Mouse (Mus musculus) layer of hippocampus, adult 18-20 months (tissue): ENCODE results near the gene Ppp1r14a. TPM values are rescaled to one million over a fixed set of nuclear protein-coding genes. Genes with fewer than 3 reads are reported as not detected.

Experiments
- DNase-seq, 2 experiments: peaks; one replicate each; pipeline ENCODE4 v3.0.0; 2022; ENCODE audit warnings: low spot score in 2 of 2
- total RNA-seq, 2 experiments: library from RNA; stranded (reverse); gene quantifications; 2 replicates each; pipeline ENCODE4 v1.2.3; 2021

Ppp1r14a gene
- total RNA-seq, 2 experiments from 2014 or later = 28.1 to 31.3 TPM

DNA sequence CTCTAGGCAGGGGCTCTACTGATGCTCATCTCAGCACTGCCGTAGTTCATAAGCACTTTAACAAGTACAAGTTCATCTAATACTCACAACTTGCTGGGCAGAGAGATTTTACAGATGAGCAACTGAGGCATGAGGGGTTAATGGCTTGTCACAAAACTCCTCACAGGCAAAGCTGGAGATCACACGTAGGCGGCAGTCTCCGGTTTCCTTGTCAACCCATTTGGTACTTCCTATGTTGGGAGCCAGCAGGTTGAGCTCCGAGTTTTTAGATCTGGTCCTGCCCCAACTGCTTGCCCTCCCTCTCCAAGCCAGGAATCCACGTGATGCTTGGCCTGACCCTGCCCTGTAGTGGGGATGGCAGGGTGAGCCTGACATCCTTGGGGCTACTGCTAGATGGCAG lies 38.0 kb downstream of the Ppp1r14a start:
- DNase-seq = peak in 1 of 2 experiments; percentile 57

DNA sequence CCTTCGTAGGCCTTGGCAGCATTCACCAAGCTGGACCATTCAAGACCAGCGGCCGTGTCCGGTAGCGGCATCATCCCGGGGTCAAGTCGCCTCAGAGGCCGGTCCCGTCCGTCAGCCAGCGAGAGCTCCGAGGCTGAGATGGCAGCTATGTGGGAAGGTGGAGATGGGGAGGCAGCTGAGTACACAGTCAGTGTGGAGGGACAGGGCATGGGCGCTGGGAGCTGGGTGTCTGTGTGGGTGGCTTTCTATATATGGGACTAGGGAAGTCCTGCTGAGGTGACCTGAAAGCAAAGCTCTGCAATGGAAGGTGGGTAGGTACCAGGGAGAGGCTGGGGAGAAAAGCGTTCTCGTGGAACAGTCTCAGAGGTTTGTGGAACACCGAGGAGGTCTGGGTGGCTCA lies 39.9 kb downstream of the Ppp1r14a start:
- no peak for DNase-seq

DNA sequence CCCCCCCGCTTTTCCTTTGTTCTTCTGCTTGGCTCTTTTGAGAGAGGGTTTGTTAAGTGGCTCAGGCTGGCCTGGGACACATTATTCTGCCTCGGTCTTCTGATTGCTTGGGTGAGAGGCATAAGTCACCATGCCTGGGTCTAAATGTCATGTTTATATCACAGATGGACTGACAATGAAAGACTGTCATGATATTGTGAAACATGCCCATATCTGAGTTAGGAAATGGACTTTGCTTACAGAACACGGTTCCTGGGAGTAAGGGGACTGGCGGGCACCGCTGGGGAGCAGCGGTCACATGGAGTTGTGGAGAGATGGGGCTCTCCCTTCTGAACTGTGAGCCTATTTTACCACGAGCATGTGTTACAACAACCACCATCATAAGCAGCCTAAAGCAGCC lies 45.0 kb downstream of the Ppp1r14a start:
- no peak for DNase-seq

DNA sequence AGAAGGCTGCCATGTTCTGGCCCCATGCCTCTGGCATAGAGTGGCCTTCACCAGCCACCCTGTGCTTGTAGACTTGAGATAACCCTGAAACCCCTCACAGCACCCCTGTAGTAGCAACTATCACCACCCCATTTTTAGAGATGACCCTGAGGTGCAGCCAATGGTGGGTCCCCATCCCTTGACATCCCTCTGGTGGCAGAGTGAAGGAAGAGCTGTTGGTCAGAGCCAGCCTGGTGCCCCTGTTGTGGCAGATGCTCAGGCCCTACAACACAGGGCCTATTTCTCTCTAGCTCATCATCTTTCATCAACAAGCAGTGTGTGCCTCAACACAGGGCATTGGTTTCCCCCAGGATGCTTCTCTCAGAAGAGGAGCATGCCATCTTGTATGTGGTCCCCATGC lies 46.2 kb downstream of the Ppp1r14a start:
- no peak for DNase-seq

DNA sequence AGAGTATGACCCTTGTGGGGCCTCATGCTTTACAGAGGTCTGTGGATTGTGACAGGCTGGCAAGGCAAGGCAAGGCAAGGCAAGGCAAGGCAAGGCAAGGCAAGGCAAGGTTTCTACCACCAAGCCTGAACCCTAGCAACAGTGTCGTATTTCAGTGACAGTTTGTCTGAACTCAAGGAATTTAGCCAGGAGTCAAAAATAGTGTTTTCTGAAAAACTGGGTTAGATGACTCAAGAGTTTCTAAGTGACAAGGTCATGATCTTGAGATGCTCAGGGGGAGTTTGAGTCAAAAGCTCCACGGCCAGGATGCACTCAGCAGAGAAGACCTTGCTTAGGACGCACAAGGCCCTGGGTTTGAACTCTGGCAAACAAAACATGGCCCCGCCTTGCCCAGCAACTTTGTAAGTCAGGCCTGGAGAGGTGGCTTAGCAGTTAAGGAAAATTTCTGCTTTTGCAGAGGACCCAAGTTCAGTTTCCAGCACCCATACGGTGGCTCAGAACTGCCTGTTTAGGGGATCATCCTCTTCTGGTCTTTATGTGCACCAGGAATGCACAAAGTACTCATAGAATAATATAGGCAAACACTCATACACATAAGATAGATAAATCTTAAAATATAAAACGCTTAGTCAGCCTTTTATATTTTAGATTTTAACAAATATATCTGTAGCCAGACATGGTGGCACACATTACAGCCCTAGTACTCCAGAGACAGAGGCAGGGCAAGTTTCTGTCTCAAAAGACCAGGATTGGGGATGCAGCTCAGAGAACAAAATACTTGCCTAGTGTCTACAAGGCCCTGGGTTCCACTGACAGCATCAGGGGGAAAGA lies 46.9 kb downstream of the Ppp1r14a start:
- no peak for DNase-seq

DNA sequence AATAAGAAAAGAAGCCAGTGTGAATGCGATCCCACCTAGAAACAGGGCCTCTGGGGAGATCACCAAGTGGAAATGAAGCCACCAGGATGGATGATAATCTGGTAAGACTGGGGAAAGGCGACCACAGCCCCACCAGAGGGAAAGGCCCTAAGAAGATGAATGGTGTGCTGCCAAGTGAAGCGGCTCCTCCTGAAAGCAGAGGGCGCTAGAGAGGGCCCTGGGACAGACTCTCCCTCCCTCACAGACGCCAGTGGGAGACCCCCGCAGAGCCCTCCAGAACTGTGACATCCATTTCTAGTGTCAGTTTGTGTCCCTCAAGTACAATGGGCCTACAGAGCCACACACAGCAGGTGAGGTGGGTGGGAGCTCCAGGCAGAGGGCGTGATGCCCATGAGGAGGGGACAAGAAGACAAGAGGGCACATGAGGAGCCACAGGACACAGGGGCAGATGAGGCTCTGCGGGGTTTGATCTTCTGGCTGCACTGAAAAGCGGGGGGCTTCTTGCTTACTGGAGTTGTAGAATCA lies 47.7 kb downstream of the Ppp1r14a start:
- no peak for DNase-seq

DNA sequence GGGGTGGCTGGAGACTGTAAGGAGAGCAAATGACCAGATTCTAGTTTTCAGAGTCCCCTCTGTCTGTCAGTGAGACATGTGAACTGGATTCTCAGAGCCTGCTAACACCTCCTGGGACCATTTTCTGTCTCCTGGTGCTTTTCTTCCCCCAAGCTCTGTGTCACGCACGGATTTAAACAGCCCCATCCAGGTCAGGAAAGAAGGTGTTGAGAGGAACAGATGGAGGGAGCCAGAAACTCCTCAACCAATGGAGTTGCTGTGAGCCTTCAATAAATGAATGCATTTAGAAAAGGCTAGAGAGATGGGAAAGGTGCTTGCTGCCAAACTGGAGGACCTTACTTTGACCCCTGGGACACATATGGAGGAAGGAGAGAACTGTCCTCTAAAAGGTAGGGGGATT lies 48.7 kb downstream of the Ppp1r14a start:
- DNase-seq = no peak

DNA sequence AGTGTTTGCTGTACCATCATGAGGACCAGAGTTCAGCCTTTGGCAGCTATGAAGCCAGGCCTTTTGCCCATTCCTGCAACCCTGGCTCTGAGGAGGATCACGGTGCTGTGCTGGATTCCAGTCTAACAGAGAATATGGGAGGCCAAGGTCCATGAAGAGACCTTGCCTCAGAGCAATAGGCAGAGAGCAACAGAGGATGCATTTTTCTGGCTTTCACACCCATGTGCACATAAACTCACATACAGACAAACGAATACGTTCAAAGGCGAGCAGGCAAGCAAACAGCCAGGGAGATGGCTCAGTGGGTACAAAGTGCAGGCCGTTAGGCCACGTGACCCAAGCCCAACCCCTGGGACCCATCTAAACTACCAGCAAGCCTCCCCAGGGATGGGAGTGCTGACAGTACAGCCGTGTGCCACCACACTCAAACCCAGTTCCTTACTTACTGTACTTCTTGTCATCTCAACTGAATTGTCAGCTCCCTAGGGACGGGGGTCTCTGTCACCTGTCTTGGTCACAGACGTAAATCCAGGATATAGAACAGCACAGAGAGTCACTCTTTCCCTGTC lies 49.3 kb downstream of the Ppp1r14a start:
- DNase-seq = no peak

DNA sequence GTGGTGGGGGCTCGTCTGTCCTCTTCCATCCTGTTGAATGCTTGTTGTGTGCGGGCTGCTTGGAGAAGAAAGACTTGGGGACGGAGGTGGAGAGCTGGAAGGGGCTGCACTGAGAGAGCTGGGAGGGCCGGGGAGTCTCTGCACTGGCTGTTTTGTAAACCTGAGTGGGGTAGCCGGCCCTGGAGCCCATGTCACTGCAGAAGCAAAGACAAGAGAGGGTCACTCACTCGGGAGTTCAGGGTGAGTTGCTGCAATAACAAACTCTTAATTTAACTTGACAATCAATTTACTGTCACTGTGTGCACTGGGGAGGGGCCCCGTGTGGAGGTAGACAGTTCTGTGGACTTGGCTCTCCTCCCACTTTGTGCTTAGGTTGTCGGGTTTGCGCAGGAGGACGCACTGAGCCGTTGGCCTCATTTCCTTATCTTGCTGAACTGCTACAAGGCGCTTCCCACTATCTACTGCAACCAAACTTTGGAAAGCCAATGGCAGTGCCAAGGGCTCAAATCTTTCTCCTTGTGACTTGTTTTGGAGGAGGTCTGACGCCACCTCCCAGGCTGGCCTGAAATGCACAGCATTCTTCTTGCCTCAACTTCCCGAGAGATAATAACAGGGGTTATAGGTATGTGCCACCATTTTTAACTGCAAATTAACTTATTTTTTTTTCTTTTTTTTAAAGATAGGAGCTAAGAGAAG lies 50.0 kb downstream of the Ppp1r14a start:
- no peak for DNase-seq

DNA sequence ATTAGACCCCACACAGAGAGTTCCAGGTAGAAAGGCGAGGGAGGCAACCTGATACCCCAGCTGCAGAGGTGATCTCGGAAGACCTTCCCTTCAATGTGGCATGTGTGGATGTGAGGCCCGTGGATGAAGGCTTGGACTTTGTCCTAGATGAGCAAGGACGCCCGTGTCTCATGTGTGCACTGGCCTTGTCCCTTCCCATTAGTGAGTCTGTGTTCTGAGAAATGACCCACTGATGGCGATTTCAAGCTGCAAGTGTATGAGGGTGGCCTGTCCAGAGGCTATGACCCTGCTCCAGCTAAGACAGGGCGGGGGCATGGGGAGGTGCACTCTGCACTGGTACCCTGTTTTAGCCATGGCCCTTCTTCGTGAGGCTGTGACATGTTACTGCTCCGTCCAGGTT lies 51.1 kb downstream of the Ppp1r14a start:
- no peak for DNase-seq

DNA sequence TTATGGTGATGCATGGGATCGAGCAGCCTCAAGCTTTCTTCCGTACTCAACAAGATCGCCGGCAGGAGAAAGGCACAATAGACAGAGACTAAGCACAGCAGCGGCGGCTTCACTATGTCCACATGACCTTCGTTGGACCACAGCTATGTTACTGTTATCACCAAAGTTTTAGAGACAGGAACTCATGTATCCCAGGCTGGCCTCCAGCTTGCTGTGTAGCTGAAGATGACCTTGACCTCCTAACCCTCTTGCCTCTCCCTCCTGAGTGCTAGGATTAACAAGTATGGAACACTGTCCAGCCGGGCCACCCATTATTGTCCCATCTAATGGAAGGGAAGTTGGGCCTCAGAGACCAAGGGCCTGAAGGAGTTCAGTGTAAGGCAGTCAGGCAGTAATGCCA lies 51.7 kb downstream of the Ppp1r14a start:
- DNase-seq = no peak

DNA sequence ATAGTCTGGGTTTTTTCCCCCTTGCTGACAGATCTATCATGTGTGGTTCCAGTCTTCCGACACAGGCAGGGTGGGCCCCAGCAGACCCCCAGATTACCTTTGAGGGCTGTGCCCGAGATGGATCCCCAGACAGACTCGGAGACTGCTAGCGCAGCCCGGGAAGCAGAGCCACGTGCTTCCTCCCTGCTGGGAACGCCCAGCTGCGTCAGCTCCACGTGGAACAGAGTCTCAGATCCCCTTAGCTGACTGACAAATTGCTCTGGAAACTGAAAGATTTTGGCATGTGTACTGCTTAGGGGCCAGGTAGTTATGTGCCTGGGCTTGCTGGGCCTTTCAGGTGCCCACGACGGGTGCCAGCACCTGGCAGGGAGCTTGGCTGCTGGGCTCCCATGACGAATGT lies 52.6 kb downstream of the Ppp1r14a start:
- DNase-seq = no peak

DNA sequence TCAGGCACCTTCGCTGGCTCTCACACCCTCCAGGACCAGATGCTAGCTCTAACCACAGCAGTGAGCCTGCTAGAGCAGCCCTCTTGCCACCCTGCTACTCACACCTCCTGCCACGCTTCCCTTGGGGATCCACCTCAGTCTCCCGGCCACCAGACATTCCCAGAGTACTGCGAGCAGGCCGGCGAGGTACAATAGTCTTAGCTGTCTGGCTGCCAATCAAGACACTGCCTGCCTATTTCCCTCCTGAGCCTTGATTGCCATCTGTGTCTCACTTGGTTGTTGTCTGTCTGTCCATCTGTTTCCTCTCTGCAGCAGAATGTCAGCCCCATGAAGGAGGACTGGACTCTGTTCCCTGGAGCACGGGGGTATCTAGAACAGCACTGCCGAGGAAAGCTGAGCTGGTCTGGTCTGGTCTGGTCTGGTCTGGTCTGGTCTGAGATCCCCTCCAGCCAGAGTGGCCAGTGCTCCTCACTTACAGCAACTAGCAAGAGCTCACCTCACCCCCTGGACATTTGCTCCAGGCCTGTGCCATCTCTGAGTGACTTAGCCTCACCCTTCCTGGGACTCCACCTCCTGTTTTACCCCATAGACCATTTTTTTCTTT lies 53.5 kb downstream of the Ppp1r14a start:
- DNase-seq = peak; percentile 58 to 76

Other genes starting within 250 kb of the Ppp1r14a start
- gene Ryr1, start 164.1 kb upstream of the Ppp1r14a start, total RNA-seq = 10 to 100 TPM; 15.3 to 15.5 TPM
- gene Rasgrp4, start 154.5 kb upstream of the Ppp1r14a start, total RNA-seq = 1 to 10 TPM in 1 of 2 experiments, under 1 TPM in 1; 0.59 to 1.0 TPM
- 10 to 100 TPM; 30.9 to 32.2 TPM for gene Fam98c, start 133.1 kb upstream of the Ppp1r14a start, total RNA-seq
- gene Ggn, start 119.1 kb upstream of the Ppp1r14a start, total RNA-seq = 1 to 10 TPM in 1 of 2 experiments, under 1 TPM in 1; 0.82 to 1.2 TPM
- 10 to 100 TPM; 41.2 to 44.1 TPM for gene Spred3, start 118.9 kb upstream of the Ppp1r14a start, total RNA-seq
- 100 to 1,000 TPM; 131 to 137 TPM for gene Psmd8, start 108.6 kb upstream of the Ppp1r14a start, total RNA-seq
- gene Catsperg1, start 75.3 kb upstream of the Ppp1r14a start, total RNA-seq = 1 to 10 TPM; 1.6 to 1.7 TPM
- gene Kcnk6, start 56.8 kb upstream of the Ppp1r14a start, total RNA-seq = 1 to 10 TPM; 2.3 to 2.4 TPM
- gene Yif1b, start 51.0 kb upstream of the Ppp1r14a start, total RNA-seq = 10 to 100 TPM; 40.4 to 42.6 TPM
- gene 2200002D01Rik, start 40.8 kb upstream of the Ppp1r14a start, total RNA-seq = not detected
- 10 to 100 TPM; 21.9 to 26.1 TPM for gene Spint2, start 7.4 kb upstream of the Ppp1r14a start, total RNA-seq
- 100 to 1,000 TPM; 105 to 112 TPM for gene Dpf1, start 14.6 kb downstream of the Ppp1r14a start, total RNA-seq
- 100 to 1,000 TPM; 219 to 232 TPM for gene Sipa1l3, start 229.3 kb downstream of the Ppp1r14a start, total RNA-seq